Mouse (Mus musculus): ENCODE data around the gene Grip1. TPM values are rescaled to one million over a fixed set of nuclear protein-coding genes. Genes with fewer than 3 reads are reported as not detected.

Grip1 gene
- polyA plus RNA-seq, 1 experiment from 2014 or later: 16.2 TPM

DNA sequence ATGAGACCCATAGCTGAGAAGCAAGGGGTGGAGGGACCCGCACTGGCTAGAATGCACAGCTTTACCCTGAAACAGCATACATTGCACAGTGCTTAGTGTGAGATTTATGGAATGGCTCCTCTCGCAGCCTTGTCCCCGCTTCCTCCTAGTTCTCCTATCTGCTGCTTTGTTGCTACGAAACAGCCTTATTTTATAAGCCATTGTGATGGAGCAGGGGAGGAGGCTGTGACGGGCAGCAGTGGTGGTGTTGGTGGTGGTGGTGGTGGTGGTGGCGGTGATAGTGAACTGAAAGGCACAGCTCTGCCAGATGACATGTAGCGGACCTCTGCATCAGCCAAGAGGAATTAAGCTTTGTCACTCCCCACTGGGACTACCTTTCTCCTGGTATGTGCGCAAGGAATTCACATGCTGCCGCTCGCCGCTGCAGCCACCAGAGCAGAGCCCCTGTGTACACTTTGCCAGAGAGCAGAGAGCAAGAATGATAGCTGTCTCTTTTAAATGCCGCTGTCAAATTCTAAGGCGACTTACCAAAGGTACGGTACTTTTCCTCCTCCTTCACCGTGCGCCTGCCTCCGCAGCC is 365.6 kb downstream of the Grip1 start:
- DNase-seq (ENCODE audit: low spot score) (peak; percentile 37), ATAC-seq (ENCODE audit: insufficient read depth, low FRiP score, low TSS enrichment) (peak; percentile 57; the same call in 1 of the 2 replicates)
- Histone ChIP-seq H3K36me3 (ENCODE audit: control insufficient read depth, insufficient read depth, low read length) (no peaks in the 10 kb centered on the region), H3K9me3 (ENCODE audit: control insufficient read depth, low read length) (no peaks in the 10 kb centered on the region), H3K4me3 (ENCODE audit: low read depth, low read length) (peak overlapping the region; percentile 14), H3K9ac (ENCODE audit: low read length) (peak overlapping the region; percentile 15), H3K27ac (ENCODE audit: low read depth, low read length) (peak overlapping the region; percentile 71), H3K27me3 (ENCODE audit: control insufficient read depth, insufficient read depth, low read length) (no peaks in the 10 kb centered on the region), H3K4me2 (ENCODE audit: low read depth) (peak overlapping the region; percentile 40), H3K4me1 (ENCODE audit: control insufficient read depth, insufficient read depth, low read length) (peaks cover 21% of the 10 kb centered on the region)
- 32% methylated on average over 17 of the region's 17 CpGs for WGBS

DNA sequence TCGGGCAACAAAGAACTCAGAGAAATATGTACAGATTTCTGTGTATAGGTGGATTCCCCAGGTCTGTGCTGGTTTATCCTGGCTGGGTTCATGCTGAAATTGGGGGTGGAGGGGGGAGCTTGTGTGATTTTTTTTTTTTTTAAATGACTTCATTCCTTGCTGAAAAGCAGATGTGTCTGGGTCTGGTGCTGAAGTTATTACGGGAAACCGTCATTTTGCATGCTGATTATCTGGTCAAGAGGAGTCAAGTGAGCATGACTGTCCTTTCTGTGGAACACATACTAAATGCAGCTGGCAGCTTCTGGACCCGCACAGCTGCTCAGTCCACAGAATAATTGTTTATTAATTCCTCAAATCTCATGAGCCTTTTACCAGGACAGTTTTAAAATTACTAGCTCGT is 366.1 kb downstream of the Grip1 start:
- DNase-seq (ENCODE audit: low spot score): no peak
- H3K27ac ChIP-seq (ENCODE audit: low read depth, low read length): peak overlapping the region; percentile 71
- H3K9me3 ChIP-seq (ENCODE audit: control insufficient read depth, low read length): no peaks in the 10 kb centered on the region
- peak overlapping the region; percentile 15 for H3K9ac ChIP-seq (ENCODE audit: low read length)
- no peak for ATAC-seq (ENCODE audit: insufficient read depth, low FRiP score, low TSS enrichment)
- H3K4me3 ChIP-seq (ENCODE audit: low read depth, low read length): peak overlapping the region; percentile 14
- 35% methylated on average over 5 of the region's 5 CpGs for WGBS
- no peaks in the 10 kb centered on the region for H3K36me3 ChIP-seq (ENCODE audit: control insufficient read depth, insufficient read depth, low read length)
- H3K4me1 ChIP-seq (ENCODE audit: control insufficient read depth, insufficient read depth, low read length): peaks cover 24% of the 10 kb centered on the region
- H3K4me2 ChIP-seq (ENCODE audit: low read depth): peak overlapping the region; percentile 40
- no peaks in the 10 kb centered on the region for H3K27me3 ChIP-seq (ENCODE audit: control insufficient read depth, insufficient read depth, low read length)

DNA sequence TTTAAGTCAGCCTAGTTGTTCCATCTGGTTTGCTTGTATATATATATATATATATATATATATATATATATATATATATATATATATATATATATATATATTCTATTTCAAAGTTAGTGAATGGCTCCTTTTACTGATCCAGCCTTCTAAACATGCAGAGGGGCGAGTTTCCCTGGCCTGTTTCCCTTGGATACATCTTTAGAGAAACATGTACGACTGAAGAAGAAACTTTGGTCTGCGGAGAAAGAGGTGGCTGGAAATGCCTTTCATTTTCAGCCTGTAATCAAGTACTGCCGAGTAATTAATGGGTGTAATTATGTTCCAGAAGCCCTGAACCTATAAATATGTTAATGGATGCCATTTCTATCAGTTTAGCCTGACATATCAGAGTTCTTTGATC is 366.8 kb downstream of the Grip1 start:
- WGBS: 71% methylated on average over 4 of the region's 4 CpGs
- peaks cover 24% of the 10 kb centered on the region for H3K4me1 ChIP-seq (ENCODE audit: control insufficient read depth, insufficient read depth, low read length)
- ATAC-seq (ENCODE audit: insufficient read depth, low FRiP score, low TSS enrichment): no peak
- H3K4me2 ChIP-seq (ENCODE audit: low read depth): no peak overlapping the region
- H3K9ac ChIP-seq (ENCODE audit: low read length): no peak overlapping the region
- H3K9me3 ChIP-seq (ENCODE audit: control insufficient read depth, low read length): no peaks in the 10 kb centered on the region
- H3K27me3 ChIP-seq (ENCODE audit: control insufficient read depth, insufficient read depth, low read length): no peaks in the 10 kb centered on the region
- no peak overlapping the region for H3K27ac ChIP-seq (ENCODE audit: low read depth, low read length)
- H3K36me3 ChIP-seq (ENCODE audit: control insufficient read depth, insufficient read depth, low read length): no peaks in the 10 kb centered on the region
- H3K4me3 ChIP-seq (ENCODE audit: low read depth, low read length): no peak overlapping the region
- no peak for DNase-seq (ENCODE audit: low spot score)

DNA sequence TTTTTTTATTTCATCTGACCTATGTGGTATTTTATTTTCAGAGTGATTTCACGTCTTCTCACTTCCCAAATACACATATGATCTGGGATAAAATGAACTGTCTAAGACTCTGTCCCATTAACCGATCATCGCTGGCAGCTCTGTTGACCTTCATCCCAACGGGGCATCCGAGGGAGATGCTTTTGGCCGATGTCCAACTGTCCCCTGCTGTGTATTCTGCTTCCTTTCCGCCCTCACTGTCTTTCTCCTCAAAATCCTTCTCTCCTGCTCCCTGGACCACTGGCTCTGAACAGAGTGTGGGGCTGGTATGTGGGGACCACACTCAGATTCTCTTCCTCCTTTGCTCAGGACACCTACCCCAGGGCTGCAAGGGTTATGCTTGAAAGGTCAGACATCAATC is 370.1 kb downstream of the Grip1 start:
- no peak for ATAC-seq (ENCODE audit: insufficient read depth, low FRiP score, low TSS enrichment)
- Histone ChIP-seq H3K27me3 (ENCODE audit: control insufficient read depth, insufficient read depth, low read length) (no peaks in the 10 kb centered on the region), H3K9me3 (ENCODE audit: control insufficient read depth, low read length) (no peaks in the 10 kb centered on the region), H3K4me2 (ENCODE audit: low read depth) (no peak overlapping the region), H3K4me1 (ENCODE audit: control insufficient read depth, insufficient read depth, low read length) (peaks cover 17% of the 10 kb centered on the region), H3K36me3 (ENCODE audit: control insufficient read depth, insufficient read depth, low read length) (no peaks in the 10 kb centered on the region), H3K9ac (ENCODE audit: low read length) (no peak overlapping the region), H3K4me3 (ENCODE audit: low read depth, low read length) (no peak overlapping the region), H3K27ac (ENCODE audit: low read depth, low read length) (peak overlapping the region; percentile 40; the same call in 1 of the 2 replicates)
- DNase-seq (ENCODE audit: low spot score): peak; percentile 24
- 50% methylated on average over 7 of the region's 7 CpGs for WGBS

DNA sequence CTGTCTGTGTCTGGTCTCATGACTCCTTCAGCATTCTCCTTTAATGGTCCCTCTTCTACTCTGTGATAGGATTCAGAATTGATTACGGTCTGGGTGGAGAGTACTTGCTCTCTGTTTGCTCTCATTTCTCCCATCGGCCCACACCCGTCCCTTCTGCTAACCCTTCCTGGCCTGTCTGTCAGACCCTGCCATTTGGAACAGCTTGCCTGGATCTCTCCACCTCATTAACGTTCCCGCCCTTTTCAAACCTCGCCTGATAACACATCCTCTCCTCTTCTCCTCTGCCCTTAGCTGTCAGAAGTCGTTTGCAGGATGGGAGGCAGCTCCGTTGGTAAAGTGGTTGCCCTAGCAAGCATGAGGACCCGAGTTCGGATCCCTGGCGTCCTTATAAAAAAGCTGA is 370.9 kb downstream of the Grip1 start:
- peaks cover 9% of the 10 kb centered on the region for H3K4me1 ChIP-seq (ENCODE audit: control insufficient read depth, insufficient read depth, low read length)
- no peak overlapping the region for H3K4me2 ChIP-seq (ENCODE audit: low read depth)
- H3K9ac ChIP-seq (ENCODE audit: low read length): no peak overlapping the region
- H3K9me3 ChIP-seq (ENCODE audit: control insufficient read depth, low read length): peaks cover 2% of the 10 kb centered on the region; the same call in 1 of the 2 replicates
- ATAC-seq (ENCODE audit: insufficient read depth, low FRiP score, low TSS enrichment) (no peak), DNase-seq (ENCODE audit: low spot score) (no peak)
- H3K27ac ChIP-seq (ENCODE audit: low read depth, low read length): 0 out of 2 replicates have a peak overlapping the region, but pooled peaks have one; percentile 14
- H3K27me3 ChIP-seq (ENCODE audit: control insufficient read depth, insufficient read depth, low read length): no peaks in the 10 kb centered on the region
- H3K4me3 ChIP-seq (ENCODE audit: low read depth, low read length): no peak overlapping the region
- WGBS: 58% methylated on average over 11 of the region's 11 CpGs
- H3K36me3 ChIP-seq (ENCODE audit: control insufficient read depth, insufficient read depth, low read length): no peaks in the 10 kb centered on the region

DNA sequence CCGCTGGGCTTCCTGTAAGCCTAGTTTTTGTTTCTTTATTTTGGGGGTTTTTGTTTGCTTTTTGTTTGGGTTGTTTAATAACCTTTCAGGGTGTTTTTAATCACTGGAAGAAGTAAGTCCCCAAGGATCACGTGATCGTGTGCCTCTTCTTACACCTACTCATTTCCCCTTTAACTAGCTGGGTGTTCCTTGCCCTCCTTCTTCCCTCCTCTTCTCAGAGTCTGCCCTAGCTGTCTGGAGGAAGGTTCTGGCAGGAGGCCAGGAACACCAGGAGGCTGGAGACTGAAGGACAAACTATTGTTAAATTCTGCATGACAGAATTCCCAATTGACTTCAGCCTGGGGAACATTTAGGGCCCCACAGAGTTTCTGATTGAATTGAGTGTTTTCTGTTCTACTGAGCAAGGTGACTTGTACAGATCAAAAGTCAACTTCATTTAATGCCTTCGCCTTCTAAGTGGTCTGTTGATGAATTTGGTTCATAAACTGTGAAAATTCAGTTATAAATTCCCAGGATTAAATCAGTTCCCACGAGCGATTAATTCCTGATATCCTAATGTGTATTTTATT is 376.8 kb downstream of the Grip1 start:
- DNase-seq (ENCODE audit: low spot score) (no peak), ATAC-seq (ENCODE audit: insufficient read depth, low FRiP score, low TSS enrichment) (no peak)
- H3K9me3 ChIP-seq (ENCODE audit: control insufficient read depth, low read length): peaks cover 5% of the 10 kb centered on the region; the same call in 1 of the 2 replicates
- H3K9ac ChIP-seq (ENCODE audit: low read length): no peak overlapping the region
- H3K36me3 ChIP-seq (ENCODE audit: control insufficient read depth, insufficient read depth, low read length): no peaks in the 10 kb centered on the region
- no peak overlapping the region for H3K4me2 ChIP-seq (ENCODE audit: low read depth)
- no peaks in the 10 kb centered on the region for H3K27me3 ChIP-seq (ENCODE audit: control insufficient read depth, insufficient read depth, low read length)
- WGBS: 89% methylated on average over 6 of the region's 6 CpGs
- H3K4me3 ChIP-seq (ENCODE audit: low read depth, low read length): no peak overlapping the region
- H3K4me1 ChIP-seq (ENCODE audit: control insufficient read depth, insufficient read depth, low read length): no peaks in the 10 kb centered on the region
- H3K27ac ChIP-seq (ENCODE audit: low read depth, low read length): no peak overlapping the region

DNA sequence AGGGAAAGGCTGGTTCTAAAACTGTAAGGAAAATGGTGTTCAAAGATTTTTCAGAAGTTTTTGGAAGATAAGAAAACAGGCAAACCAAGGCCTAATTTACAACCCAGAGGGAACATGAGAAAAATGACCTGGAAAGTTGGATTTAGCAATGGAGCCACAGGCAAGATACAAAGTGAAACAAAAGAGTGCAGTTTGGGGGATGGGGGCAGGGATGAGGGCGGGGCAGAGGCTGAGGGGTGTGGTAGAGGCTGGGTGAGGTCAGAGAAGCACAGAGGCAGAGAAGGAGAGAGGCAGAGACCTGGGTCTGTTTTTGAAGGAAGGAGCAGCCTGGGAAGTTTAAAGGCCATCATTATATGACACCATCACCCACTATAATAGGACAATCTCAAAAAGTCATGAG is 377.5 kb downstream of the Grip1 start:
- no peaks in the 10 kb centered on the region for H3K27me3 ChIP-seq (ENCODE audit: control insufficient read depth, insufficient read depth, low read length)
- H3K36me3 ChIP-seq (ENCODE audit: control insufficient read depth, insufficient read depth, low read length): no peaks in the 10 kb centered on the region
- no peak for DNase-seq (ENCODE audit: low spot score)
- 87% methylated on average over 1 of the region's 1 CpGs for WGBS
- ATAC-seq (ENCODE audit: insufficient read depth, low FRiP score, low TSS enrichment): no peak
- peaks cover 5% of the 10 kb centered on the region; the same call in 1 of the 2 replicates for H3K9me3 ChIP-seq (ENCODE audit: control insufficient read depth, low read length)
- H3K9ac ChIP-seq (ENCODE audit: low read length): no peak overlapping the region
- no peaks in the 10 kb centered on the region for H3K4me1 ChIP-seq (ENCODE audit: control insufficient read depth, insufficient read depth, low read length)
- no peak overlapping the region for H3K4me3 ChIP-seq (ENCODE audit: low read depth, low read length)
- H3K4me2 ChIP-seq (ENCODE audit: low read depth): no peak overlapping the region
- no peak overlapping the region for H3K27ac ChIP-seq (ENCODE audit: low read depth, low read length)

- Histone ChIP-seq H3K9me3 (ENCODE audit: control insufficient read depth, low read length) (peaks cover 5% of the 10 kb centered on the region; the same call in 1 of the 2 replicates), H3K36me3 (ENCODE audit: control insufficient read depth, insufficient read depth, low read length) (no peaks in the 10 kb centered on the region), H3K27me3 (ENCODE audit: control insufficient read depth, insufficient read depth, low read length) (no peaks in the 10 kb centered on the region), H3K4me1 (ENCODE audit: control insufficient read depth, insufficient read depth, low read length) (no peaks in the 10 kb centered on the region), H3K4me3 (ENCODE audit: low read depth, low read length) (no peak overlapping the region), H3K27ac (ENCODE audit: low read depth, low read length) (no peak overlapping the region), H3K4me2 (ENCODE audit: low read depth) (no peak overlapping the region), H3K9ac (ENCODE audit: low read length) (no peak overlapping the region)
- DNase-seq (ENCODE audit: low spot score) (no peak), ATAC-seq (ENCODE audit: insufficient read depth, low FRiP score, low TSS enrichment) (no peak)
- 74% methylated on average over 5 of the region's 5 CpGs for WGBS
Measured at GRCm38 (mm10) chr10:119833334-119833733, 379.7 kb downstream of the Grip1 start.

DNA sequence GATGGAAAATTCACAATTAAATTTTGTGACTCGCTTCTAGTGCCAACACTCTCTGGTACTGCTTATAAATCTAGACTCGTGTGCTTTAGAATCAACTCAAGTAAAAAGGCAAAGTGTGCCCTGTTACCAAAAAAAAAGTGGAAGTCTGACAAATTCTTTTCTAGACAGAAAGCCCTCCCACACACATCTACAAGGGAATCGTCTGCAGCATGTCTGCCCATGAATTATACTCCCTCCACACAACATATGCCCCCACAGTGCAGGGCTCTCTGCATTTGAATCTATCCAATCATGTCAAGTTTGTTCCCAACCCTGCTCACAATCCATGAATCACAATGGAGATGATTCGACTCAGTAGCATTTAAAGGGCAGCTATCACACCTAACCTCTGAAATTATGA is 380.5 kb downstream of the Grip1 start:
- no peaks in the 10 kb centered on the region for H3K27me3 ChIP-seq (ENCODE audit: control insufficient read depth, insufficient read depth, low read length)
- H3K4me3 ChIP-seq (ENCODE audit: low read depth, low read length): no peak overlapping the region
- H3K4me1 ChIP-seq (ENCODE audit: control insufficient read depth, insufficient read depth, low read length): no peaks in the 10 kb centered on the region
- H3K9me3 ChIP-seq (ENCODE audit: control insufficient read depth, low read length): peaks cover 5% of the 10 kb centered on the region; the same call in 1 of the 2 replicates
- ATAC-seq (ENCODE audit: insufficient read depth, low FRiP score, low TSS enrichment): no peak
- H3K27ac ChIP-seq (ENCODE audit: low read depth, low read length): no peak overlapping the region
- H3K36me3 ChIP-seq (ENCODE audit: control insufficient read depth, insufficient read depth, low read length): no peaks in the 10 kb centered on the region
- WGBS: 79% methylated on average over 4 of the region's 4 CpGs
- H3K4me2 ChIP-seq (ENCODE audit: low read depth): no peak overlapping the region
- H3K9ac ChIP-seq (ENCODE audit: low read length): no peak overlapping the region
- no peak for DNase-seq (ENCODE audit: low spot score)

All from neural tube, embryonic 11.5 days (tissue).